Mouse (Mus musculus) ES-CJ7 (cell line): Measurements from ENCODE around the gene 4930451I11Rik.

Source experiments
- DNase-seq: peaks from one replicate; pipeline ENCODE4 v3.0.0; 2011; ENCODE audit warnings: low read depth, low spot score

The 4930451I11Rik gene

GRCm38 (mm10) chr7:126781661-126782370 lies 49.6 kb downstream of the 4930451I11Rik start:
- no peak for DNase-seq

DNA sequence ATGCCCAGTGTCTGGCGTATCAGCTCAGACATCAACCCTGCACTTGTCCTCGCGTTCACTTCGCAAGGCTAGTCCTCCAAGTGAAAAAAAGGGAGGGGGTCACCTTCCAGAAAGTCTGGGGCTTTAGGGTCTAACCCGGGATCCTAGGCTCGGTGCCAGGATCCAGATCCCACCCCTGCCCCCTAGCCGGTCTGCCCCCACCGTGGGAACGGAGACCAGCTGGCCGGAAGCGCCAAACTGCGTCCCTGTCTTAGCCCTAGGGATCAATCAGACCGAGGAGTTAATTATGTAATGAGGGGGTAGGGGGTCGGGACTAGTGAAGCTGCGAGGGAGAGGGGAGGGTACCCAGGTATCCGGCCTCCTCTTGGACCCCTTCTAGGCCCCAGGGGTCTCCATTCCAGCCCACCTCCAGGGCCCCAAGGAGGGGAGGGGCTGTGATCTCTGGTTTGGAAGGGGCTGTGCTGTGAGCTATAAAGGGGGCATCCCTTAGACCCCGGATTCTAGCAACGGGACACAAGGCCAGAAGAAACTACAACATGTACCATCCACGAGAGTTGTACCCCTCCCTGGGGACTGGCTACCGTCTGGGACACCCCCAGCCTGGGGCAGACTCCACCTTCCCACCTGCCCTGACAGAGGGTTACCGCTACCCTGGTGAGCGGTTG lies 50.3 kb downstream of the 4930451I11Rik start, which contains the start of gene Tbx6:
Gene Tbx6, plus strand, starts transcription at position 513 of the 665 bp plus-strand sequence.
- DNase-seq = no peak
